Mouse (Mus musculus) heart, postnatal 0 days (tissue): ENCODE results near the gene Otud7b.

ENCODE experiments used
- CTCF ChIP-seq: IDR thresholded peaks from 2 replicates; pipeline ENCODE4 v1.5.1; 2016; ENCODE audit warnings: antibody characterized with exemption, control low read depth, low read depth
- EP300 ChIP-seq: IDR thresholded peaks from 2 replicates; pipeline ENCODE4 v1.6.1; 2016; ENCODE audit warnings: antibody characterized with exemption, low read depth

DNA sequence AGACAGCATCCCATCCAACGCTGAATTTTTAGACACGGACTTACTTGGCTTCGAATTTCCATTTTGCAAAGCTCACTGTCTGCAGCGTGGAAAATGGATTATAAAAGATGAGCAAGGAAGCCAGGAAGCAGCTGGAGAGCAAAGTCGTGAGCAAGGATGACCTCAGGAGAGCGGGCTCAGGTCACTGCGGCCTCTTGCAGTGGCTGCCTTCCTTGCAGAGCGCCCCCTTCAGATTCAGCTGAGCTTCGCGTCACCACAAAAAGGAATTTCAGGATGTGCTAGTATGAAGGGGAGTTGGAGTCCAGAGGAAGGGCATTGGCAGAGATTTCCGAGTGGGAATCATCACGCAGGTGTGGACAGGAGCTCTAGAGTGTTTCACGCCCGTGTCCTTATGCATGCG is 104.9 kb downstream of the Otud7b start:
- TF ChIP-seq EP300 (no peak), CTCF (peak; percentile 27)
